Mouse (Mus musculus) kidney, postnatal 0 days (tissue): ENCODE data around the gene Btk. TPM values are rescaled to one million over a fixed set of nuclear protein-coding genes. Genes with fewer than 3 reads are reported as not detected.

Source experiments
- ATAC-seq: fragments of 200-750 bp; cut with Nextera tagmentation; replicated peaks from 2 replicates; pipeline ENCODE4 v1.8.0; 2017; ENCODE audit warnings: low read depth, moderate number of reproducible peaks, moderate TSS enrichment, moderate library complexity; ENCODE audit not compliant: low FRiP score
- DNase-seq: peaks from one replicate; pipeline ENCODE4 v3.0.0-alpha.2; 2016; ENCODE audit warnings: low spot score
- H3K27ac ChIP-seq: fragments of 300-500 bp; sonication (generic); 2 replicates; pipeline ENCODE4 v1.5.1; 2014; ENCODE audit warnings: mild to moderate bottlenecking
- H3K27me3 ChIP-seq: fragments of 300-500 bp; sonication (generic); 2 replicates; pipeline ENCODE4 v1.6.1; 2014; ENCODE audit warnings: low read length, mixed read lengths; ENCODE audit not compliant: insufficient read depth
- H3K36me3 ChIP-seq: fragments of 300-500 bp; sonication (generic); 2 replicates; pipeline ENCODE4 v1.6.1; 2014; ENCODE audit warnings: low read length, mixed read lengths; ENCODE audit not compliant: insufficient read depth
- H3K4me1 ChIP-seq: fragments of 300-500 bp; sonication (generic); replicated peaks from 2 replicates; pipeline ENCODE4 v1.6.1; 2014; ENCODE audit warnings: antibody characterized with exemption, low read length, mixed read lengths; ENCODE audit not compliant: insufficient read depth
- H3K4me2 ChIP-seq: fragments of 300-500 bp; sonication (generic); 2 replicates; pipeline ENCODE4 v1.6.1; 2014; ENCODE audit warnings: mild to moderate bottlenecking, low read length, moderate library complexity, mixed read lengths
- H3K4me3 ChIP-seq: fragments of 300-500 bp; sonication (generic); replicated peaks from 2 replicates; pipeline ENCODE4 v1.5.1; 2014; ENCODE audit warnings: low read depth, low read length
- H3K9ac ChIP-seq: fragments of 300-500 bp; sonication (generic); 2 replicates; pipeline ENCODE4 v1.6.1; 2014; ENCODE audit warnings: low read depth, low read length
- H3K9me3 ChIP-seq: fragments of 300-500 bp; sonication (generic); replicated peaks from 2 replicates; pipeline ENCODE4 v1.6.1; 2016; ENCODE audit warnings: low read length, inconsistent platforms, mixed read lengths
- CTCF ChIP-seq: IDR thresholded peaks from 2 replicates; pipeline ENCODE4 v1.5.1; 2016; ENCODE audit warnings: antibody characterized with exemption, low read depth, mild to moderate bottlenecking, moderate library complexity
- WGBS: fragments of 180-500 bp; shearing (Covaris S2); extraction: QIAGEN DNeasy Blood & Tissue Kit; methylation state at CpG from one replicate; pipeline ENCODE4 v1.1.7; 2014; 5-methylcytosine and 5-hydroxymethylcytosine counted together
- polyA plus RNA-seq: library from polyadenylated mRNA; unstranded; fragments of >200 nt; fragmentation: Nextera tagmentation; extraction: Ambion mirVana; gene quantifications from 2 replicates; pipeline ENCODE4 v1.2.1, GENCODE M21; 2015

Gene Btk
- polyA plus RNA-seq, 1 experiment from 2014 or later = 0.79 TPM

DNA sequence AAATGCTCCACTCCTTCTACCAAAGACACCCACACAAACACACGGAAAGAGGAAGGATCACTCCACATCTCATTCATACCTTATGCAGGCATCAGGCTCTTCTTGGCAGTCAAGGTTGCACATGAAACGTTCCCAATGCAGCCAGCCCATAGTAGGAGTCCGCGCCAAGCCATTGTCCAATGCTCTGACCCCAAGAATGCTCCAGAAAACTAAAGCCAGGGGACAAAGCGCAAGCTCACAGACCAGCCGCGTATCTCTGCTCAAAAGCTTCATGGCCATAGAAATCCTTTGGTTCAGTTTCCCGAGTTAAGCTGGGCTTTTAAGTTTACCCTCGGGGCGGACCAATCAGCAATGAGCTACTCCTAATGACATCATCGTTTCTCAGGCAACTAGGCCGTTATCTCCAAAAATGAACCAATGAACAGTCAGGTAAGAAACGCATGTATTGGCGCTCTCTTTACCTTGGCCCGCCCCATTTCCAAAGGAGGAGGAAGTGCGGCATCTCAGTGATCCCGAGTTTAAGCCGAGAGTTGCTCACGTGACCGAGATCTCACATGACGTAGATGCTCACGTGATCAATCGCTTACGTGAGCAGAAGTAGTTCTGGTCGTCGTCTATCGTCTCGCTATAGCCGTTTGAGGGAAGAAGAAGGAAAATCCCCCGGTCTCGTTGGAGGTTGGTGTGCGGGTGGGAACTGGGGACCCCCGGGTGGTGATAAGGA is 17.4 kb upstream of the Btk start, which contains the start of the genes Gla and Hnrnph2:
Gene Gla (minus strand): TSS at position 467 of the 721 bp plus-strand sequence.
Gene Hnrnph2 (plus strand): TSS at position 521 of the 721 bp plus-strand sequence.
- peak within 1 kb of the TSS; percentile 46 for H3K4me3 ChIP-seq
- DNase-seq = peak; percentile 98
- no peaks in the 10 kb centered on the region for H3K9me3 ChIP-seq
- peak; percentile 99 for ATAC-seq
- peak within 1 kb of the TSS; percentile 90 for H3K27ac ChIP-seq
- no peaks in the 10 kb centered on the region for H3K4me1 ChIP-seq
- peak within 1 kb of the TSS; percentile 55 for H3K4me2 ChIP-seq
- peak within 1 kb of the TSS; percentile 67 for H3K9ac ChIP-seq
- no peak for TF ChIP-seq CTCF
- H3K27me3 ChIP-seq = no peaks in the 10 kb centered on the region
- 22% methylated on average over 33 of the region's 33 CpGs for WGBS
- no peaks in the 10 kb centered on the region for H3K36me3 ChIP-seq

DNA sequence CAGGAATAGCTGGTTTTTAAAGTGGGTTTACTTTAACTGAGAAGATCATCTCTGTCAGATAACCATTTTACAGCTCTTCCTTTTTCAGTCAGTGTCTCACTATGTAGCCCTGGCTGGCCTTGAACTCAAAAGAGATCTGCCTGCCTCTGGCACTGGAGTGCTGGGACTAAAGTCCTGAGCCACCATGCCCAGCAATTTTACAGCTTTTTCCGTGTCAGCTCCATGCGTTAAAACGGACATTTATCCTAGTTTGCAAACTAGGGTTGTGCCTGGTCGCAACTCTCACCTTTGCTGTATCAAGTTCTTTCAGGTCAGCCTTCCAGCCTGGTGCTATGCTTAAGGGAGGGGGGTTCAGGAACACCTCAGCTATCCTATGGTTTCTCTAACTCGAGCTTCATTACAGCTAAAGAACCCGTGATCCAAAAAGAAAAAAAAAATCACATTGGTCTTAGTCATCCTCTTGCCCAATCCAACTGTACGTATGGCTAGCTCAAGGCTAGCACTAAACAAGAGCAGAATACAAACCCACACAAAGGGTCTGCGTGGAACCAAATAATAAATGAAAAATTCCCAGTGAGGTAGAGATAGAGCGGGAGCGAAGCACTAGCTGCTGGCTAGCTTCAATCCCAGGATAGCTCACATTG is 16.7 kb upstream of the Btk start:
- Histone ChIP-seq H3K4me3 (peak overlapping the region; percentile 46), H3K36me3 (no peaks in the 10 kb centered on the region), H3K27ac (peak overlapping the region; percentile 56), H3K4me2 (peak overlapping the region; percentile 55), H3K9me3 (no peaks in the 10 kb centered on the region), H3K4me1 (no peaks in the 10 kb centered on the region), H3K27me3 (no peaks in the 10 kb centered on the region), H3K9ac (peak overlapping the region; percentile 55)
- DNase-seq (no peak), ATAC-seq (no peak)
- no peak for TF ChIP-seq CTCF
- 39% methylated on average over 10 of the region's 10 CpGs for WGBS

DNA sequence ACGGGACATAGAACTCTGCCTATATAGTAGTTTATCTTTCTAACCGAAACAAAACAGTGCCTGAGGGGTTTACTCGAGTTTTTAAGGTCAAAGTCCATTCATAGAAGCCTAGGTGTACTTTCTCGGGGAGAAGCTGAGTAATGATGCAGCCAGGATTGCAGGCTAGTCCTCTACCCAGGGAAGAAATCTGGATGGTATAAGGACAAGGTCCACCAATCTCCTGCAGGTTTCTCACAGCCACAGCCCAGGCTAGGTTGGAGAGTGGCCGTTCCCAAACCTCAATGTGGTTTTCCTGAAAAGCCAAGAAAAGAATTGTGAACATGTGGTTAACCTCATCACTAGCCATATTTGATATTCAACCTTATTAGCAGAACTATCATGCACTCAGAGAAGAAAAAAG is 6.5 kb upstream of the Btk start:
- ATAC-seq (no peak), DNase-seq (no peak)
- H3K4me2 ChIP-seq = no peak overlapping the region
- H3K36me3 ChIP-seq = no peaks in the 10 kb centered on the region
- TF ChIP-seq CTCF = no peak
- H3K4me3 ChIP-seq = no peak overlapping the region
- no peak overlapping the region for H3K9ac ChIP-seq
- no peak overlapping the region for H3K27ac ChIP-seq
- H3K9me3 ChIP-seq = no peaks in the 10 kb centered on the region
- no peaks in the 10 kb centered on the region for H3K27me3 ChIP-seq
- WGBS = 53% methylated on average over 5 of the region's 5 CpGs
- no peaks in the 10 kb centered on the region for H3K4me1 ChIP-seq

DNA sequence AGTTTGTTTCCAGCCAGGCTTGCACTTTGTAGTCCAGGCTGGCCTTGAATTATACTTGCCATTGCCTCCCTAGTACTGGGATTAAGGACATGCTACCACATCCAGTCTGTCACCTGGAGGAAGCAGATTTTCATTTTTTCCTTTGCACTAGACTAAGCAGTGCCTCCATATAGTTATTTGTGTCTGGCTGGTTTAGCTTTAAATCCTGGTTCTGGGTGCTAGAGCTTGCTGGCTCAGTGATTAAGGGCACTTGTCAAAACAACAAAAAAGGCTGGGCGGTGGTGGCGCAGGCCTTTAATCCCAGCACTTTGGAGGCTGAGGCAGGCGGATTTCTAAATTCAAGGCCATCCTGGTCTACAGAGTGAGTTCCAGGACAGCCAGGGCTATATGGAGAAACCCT is 5.6 kb upstream of the Btk start:
- Histone ChIP-seq H3K9ac (no peak overlapping the region), H3K36me3 (no peaks in the 10 kb centered on the region), H3K27me3 (no peaks in the 10 kb centered on the region), H3K4me3 (no peak overlapping the region), H3K4me2 (no peak overlapping the region), H3K9me3 (no peaks in the 10 kb centered on the region), H3K4me1 (no peaks in the 10 kb centered on the region), H3K27ac (no peak overlapping the region)
- TF ChIP-seq CTCF = no peak
- 85% methylated on average over 3 of the region's 3 CpGs for WGBS
- no peak for ATAC-seq
- no peak for DNase-seq

DNA sequence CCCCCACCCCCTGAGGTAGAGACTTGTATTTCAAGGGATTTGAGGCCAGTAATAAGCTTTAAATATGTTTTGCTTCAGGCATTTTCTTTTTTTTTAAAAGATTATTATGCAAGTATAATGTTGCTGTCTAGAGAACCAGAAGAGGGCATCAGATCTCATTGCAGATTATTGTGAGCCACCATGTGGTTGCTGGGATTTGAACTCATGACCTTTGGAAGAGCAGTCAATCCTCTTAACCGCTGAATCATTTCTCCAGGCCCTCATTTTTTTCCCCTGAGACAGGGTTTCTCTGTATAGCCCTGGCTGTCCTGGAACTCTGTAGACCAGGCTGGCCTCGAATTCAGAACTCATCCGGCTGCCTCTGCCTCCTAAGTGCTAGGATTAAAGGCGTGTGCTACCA is 4.9 kb upstream of the Btk start:
- H3K27ac ChIP-seq = no peak overlapping the region
- ATAC-seq = no peak
- no peak overlapping the region for H3K4me3 ChIP-seq
- TF ChIP-seq CTCF = no peak
- H3K27me3 ChIP-seq = no peaks in the 10 kb centered on the region
- H3K4me2 ChIP-seq = no peak overlapping the region
- no peaks in the 10 kb centered on the region for H3K9me3 ChIP-seq
- H3K9ac ChIP-seq = no peak overlapping the region
- no peak for DNase-seq
- H3K36me3 ChIP-seq = no peaks in the 10 kb centered on the region
- H3K4me1 ChIP-seq = no peaks in the 10 kb centered on the region
- 74% methylated on average over 4 of the region's 4 CpGs for WGBS

DNA sequence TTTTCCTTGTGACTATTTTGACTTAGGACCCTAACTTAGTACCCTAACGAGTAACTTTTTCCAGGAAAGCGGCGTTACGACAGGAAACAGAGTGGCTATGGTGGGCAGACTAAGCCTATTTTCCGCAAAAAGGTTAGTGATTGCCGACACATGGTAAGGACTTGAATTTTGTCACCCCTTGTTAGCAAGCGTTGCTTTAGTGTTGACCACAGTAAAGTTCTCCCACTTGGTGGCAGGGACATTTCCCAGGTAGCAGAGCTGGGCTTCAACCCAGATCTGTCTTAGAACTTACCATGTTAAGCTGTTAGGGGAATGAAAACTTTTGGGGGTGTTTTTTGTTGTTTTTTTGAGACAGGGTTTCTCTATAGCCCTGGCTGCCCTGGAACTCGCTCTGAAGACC is 3.1 kb upstream of the Btk start:
- Histone ChIP-seq H3K9me3 (no peaks in the 10 kb centered on the region), H3K9ac (peak overlapping the region; percentile 65), H3K27ac (peak overlapping the region; percentile 81; the same call in 1 of the 2 replicates), H3K27me3 (no peaks in the 10 kb centered on the region), H3K36me3 (no peaks in the 10 kb centered on the region), H3K4me1 (no peaks in the 10 kb centered on the region), H3K4me3 (peak overlapping the region; percentile 53), H3K4me2 (peak overlapping the region; percentile 55)
- ATAC-seq = no peak
- DNase-seq = no peak
- WGBS = 42% methylated on average over 8 of the region's 8 CpGs
- TF ChIP-seq CTCF = no peak
